Mouse (Mus musculus): ENCODE measurements at regions not wholly inside any gene's neighbourhood (a gene's known extent, or its start where the extent isn't known, plus 50 kb on each side); places are given as distances from the start of the nearest gene placed in this dataset.
A peak's percentile ranks its signal among the peaks of the same experiment; 100 is the strongest.

DNA sequence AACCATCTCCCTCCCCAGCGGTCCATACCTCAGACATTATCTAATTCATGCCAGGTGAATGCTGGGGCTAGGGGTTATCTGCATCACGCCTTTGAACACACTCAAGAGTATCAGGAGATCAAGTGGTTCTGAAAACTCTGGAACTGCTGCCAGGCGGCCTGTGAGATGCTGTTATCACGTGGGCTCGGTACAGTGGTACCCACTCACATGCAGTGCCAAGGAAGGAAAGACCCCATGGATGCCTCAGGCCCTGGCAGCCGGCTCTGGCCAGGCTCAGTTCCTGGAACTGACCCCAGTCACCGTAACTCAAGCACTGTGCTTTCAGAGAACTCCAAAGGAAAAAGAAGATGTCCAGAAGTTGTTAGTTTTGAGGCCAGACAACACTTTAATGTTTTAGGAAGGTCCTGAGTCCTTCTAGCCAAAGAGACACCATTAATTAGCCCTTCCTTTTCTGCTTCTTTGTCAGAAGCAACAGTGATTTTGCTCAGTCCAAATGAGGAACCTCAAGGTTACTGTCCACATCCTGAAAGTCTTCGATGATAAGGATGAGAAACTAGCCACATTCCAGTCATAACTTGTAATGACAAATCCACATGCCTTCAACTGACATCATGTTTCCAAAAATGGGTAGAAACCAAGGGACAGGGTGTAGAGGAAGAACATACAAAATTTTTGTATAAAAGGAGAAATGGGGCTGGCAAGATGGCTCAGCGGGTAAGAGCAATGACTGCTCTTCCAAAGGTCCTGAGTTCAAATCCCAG lies 126.1 kb downstream of the Zbtb18 start:
- DNase-seq (ENCODE audit: low read depth, low spot score): no peak

DNA sequence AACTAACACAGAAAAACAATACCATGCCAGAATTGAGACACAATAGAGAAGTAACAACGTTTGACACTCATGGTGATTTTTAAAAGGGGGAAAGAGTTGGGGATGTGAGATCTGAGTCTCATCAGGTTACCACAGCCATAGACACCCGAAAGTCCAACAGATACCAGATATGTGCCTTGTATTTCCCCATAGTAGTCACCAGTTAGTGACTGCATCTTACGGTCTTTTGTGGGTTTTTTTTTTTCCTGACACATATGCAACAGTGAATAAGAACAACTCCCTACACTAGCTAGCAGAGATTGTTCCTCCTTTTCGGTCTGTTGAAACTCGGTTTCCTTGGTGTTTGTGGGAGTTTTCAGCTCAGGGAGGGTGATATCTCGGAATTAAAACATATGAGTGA lies 127.4 kb downstream of the Zbtb18 start:
- DNase-seq (ENCODE audit: low read depth, low spot score): no peak

DNA sequence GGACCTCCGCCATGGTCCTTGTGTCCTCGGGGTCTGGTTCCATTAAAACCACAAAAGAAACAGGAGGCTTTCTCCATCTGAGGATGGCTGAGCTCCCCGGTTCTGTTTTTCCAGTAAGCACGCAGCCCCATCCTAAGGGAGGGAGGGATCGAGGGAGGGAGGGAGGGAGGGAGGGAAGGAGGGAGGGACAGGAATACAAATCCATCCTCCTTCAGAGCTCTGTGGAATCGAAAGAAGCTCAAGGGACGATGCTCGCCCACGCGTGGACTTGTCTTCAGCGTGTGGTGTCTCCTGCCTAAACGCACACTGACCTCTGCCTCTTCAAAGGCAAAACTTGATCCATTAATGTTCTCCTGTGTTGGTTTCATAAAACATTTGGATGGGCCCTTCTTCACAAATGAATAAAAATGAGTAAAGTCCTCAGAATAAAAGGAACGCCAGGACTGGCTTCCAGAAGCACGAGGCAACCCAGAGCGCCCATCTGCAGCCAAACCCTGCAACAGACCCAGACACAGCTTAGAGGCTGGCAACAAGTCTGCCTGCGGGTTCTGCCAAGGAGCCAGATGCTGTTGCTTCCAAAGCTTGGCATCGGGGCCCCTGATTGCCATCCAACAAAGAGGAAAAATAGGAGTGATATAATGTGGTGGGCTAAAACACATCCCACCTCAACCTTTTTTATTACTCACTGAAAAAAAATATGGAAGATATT lies 131.0 kb downstream of the Zbtb18 start:
- DNase-seq (ENCODE audit: low read depth, low spot score): no peak

DNA sequence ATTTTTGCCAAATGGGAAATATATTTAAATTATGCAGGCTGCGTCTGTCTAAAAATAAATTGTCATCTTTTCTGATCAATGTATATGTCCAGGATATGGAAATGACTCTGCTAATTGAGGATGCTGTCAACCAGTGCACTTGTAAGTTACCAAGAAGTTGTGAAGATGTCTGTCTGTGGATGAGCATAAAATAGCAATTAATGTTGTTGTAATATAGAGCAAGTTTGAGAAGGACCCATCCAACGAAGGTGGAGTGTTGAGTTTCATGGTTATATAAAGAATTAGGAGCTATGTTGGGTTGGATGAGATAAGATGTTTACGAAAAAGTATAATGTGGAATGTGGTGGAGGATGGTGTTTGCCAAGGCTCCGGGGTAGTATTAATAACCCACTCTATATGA lies 131.6 kb downstream of the Zbtb18 start:
- DNase-seq (ENCODE audit: low read depth, low spot score): no peak

DNA sequence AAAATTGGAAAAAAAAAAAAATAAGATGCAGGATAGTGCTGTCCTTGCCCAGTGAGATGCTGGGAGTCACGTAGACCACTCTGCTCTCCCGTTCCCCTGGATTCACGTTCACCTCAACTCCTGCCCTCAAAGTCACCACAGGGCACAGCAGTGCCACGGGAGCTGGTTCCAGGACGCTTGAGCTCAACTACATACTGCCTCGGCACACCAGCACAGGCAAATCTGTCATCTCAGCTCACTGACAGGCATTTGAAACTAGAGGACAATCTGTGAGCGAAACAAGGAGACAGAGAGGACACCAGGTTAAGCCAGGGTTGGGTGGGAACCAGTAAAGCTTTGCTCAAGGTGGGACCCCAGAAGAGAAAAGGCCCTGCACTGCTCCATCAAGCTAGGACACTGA lies 132.2 kb downstream of the Zbtb18 start:
- no peak for DNase-seq (ENCODE audit: low read depth, low spot score)

DNA sequence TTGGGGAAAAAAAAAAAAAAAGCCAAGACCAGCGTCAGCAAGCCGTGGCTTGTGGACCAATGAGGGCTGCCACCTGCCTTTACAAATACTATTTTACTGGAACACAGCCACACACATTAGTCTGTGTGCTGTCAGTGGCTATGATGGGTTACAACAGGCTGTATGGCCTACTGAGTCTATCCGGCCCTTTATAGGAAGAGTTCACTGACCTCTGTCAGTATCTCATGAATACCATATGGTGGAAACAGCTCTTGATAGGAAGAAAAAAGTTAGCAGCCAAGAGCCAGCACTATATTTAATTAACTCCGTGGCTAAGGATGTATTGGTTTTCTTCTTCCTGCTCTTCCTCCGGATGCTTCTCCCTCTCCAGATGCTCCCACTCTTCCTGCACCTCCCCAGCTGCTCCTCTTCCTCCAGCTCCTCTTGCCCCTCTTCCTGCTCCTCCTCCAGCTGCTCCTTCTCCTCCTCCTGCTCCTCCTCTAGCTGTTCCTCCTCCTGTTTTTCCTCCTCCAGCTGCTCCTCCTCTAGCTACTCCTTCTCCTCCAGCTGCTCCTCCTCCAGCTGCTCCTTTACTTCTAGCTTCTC lies 142.2 kb downstream of the Zbtb18 start:
- DNase-seq (ENCODE audit: low read depth, low spot score): no peak

DNA sequence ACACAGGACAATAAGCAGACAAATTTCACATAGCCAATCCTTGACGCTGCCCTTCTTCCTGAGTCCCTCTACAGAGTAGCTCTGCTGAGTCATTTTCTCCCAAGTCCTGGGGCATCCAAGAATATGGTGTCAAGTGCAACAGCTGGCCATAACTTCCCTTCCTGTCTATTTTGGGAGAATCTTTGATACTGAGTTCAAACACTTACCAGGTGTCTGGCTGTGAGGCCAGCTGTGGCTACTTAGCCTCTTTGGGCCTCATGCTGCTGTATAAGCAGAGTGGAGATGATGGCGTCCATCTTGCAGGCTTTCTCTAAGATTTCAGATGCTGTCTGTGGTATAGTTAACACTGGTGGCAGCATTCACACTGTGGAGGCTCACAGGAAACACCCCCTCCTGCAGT lies 143.2 kb downstream of the Zbtb18 start:
- DNase-seq (ENCODE audit: low read depth, low spot score): no peak

DNA sequence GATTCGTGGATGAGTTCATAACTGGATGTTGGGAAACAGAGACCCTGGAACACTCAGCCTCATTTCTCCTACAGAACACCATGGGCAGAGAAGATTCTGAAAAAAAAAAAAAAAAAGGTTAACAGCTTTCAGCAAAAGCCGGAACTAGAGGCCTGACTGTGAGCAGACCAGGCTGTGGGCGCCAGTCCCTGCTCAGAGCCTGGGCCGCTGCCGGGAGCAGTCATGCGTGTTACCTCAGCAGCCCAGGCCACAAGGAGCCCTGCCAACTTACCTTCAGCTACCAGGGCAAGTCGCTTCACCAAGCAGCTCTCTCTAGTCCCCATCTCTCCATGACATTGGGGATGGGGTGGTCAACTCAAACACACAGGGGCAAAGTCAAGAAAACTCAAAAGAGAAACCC lies 140.6 kb upstream of the 1700016C15Rik start:
- no peak for DNase-seq (ENCODE audit: low read depth, low spot score)

DNA sequence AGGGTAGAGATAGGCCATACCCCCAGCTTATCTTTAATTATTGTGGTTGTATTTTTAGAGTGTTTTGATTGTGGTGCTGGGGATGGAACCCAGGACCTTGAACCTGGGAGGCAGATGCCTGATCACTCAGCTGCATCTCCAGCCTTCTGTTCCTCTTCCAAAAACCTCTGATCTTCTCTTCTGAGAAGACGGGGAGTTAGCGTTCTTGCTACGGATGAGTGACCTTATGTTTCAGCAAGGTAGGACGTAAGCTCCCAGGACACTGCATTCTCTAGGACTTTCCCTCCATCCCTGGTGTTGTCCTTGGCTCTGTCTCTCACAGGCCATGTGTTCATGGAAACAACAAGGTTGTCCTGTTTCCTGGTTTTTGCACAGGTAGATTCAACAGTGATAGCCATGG lies 140.0 kb upstream of the 1700016C15Rik start:
- DNase-seq (ENCODE audit: low read depth, low spot score): no peak

DNA sequence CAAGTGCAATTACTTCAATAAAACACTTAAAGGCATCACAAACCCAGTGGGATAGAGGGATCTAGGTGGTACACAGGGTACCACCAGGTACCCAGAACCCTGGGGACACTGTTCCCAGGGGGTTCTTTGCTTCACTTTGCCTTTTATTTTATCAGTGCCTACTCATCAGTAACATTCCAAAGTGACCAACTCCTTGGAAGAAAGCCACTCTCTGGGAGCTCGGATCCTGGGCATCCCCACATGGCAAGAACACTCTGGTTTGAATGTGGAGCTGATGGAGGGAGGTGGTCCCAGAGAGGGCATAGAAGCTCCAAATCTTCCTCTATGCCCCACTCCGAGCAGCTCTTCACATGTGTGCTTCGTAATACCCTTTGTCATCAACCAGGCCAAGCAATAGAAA lies 137.9 kb upstream of the 1700016C15Rik start:
- DNase-seq (ENCODE audit: low read depth, low spot score): no peak

DNA sequence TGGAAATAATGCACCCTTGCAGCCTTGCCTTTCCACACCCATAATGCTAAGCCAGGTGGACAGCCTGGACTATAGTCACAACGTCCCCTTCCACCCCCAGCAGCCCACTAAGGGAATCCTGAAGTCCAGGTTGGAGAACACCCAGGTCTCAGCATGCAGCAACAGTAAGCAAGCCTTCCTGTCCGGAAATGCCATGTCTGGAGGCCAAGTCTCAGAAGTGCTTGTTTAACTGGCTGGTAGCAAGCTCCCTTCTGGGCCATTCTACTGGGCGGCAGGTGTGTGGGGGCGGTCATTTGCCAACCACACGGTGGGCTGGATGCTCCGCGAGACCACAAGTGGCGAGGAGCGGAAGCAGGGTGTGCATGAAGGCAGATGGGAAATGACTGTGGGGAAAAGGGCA lies 137.3 kb upstream of the 1700016C15Rik start:
- DNase-seq (ENCODE audit: low read depth, low spot score): no peak

DNA sequence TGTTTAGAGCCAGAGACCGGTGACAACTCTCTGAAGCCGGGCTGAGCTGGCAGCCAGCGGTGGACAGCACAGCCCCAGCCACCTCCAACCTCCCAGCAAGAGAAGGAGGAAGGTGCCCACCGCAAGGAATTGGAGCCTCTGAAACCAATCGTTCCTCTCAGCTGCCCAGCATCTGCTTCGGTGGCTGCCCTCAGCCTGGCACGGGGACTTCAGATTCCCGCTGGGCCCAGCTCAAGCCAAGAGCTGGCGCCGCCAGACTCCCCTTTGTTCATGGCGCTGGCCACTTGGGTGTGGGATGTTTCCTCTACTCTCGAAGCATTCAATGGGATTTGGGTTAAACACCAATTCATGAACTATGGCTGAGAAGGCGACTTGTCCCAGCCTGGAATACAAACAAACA lies 135.3 kb upstream of the 1700016C15Rik start:
- no peak for DNase-seq (ENCODE audit: low read depth, low spot score)

DNA sequence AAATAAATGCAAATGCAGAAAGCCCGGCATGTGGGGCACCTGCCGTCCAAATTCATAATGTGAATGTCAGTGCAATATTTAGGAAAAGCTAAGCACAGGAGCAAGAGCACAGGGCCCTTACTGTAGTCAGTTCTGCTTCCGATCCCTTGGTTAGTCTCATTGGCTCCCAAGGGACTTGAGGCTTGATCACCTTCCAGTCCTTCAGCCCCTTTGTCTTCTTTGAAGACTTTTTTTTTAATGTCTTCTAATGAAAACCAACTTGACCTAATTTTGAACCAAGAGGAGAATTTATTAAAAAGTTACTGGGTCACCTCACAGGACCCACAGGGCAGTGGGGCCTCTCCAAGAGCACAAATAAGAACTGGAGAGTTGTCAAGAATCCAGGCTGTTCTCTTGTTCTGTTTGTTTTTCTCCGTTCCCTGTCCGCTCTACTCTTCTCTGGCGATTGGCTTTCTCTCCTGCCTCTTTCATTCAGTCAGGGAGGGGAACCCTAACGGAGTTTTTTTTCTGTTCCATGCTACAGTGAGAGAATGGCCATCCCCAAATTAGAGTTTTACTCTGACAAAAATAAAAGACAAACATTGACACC lies 134.2 kb upstream of the 1700016C15Rik start:
- no peak for DNase-seq (ENCODE audit: low read depth, low spot score)

DNA sequence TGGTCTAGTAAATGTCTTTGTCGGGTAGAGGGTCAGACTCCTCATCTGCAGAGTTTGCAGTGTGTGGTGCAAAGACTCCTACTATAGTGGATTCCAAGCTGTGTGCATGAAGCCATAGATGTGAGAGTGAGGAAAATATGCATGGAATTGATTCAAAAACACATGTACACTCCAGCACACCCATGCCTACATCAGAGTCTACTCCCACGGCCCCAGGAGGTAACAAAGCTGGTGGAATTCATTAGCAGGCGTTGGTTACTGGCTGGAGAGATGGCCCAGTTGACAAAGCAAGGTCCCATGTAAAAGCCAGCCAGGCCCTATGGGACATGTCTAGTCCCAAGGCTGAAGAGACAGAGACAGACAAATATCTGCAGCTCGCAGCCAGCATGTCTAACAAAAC lies 132.6 kb upstream of the 1700016C15Rik start:
- DNase-seq (ENCODE audit: low read depth, low spot score): no peak

DNA sequence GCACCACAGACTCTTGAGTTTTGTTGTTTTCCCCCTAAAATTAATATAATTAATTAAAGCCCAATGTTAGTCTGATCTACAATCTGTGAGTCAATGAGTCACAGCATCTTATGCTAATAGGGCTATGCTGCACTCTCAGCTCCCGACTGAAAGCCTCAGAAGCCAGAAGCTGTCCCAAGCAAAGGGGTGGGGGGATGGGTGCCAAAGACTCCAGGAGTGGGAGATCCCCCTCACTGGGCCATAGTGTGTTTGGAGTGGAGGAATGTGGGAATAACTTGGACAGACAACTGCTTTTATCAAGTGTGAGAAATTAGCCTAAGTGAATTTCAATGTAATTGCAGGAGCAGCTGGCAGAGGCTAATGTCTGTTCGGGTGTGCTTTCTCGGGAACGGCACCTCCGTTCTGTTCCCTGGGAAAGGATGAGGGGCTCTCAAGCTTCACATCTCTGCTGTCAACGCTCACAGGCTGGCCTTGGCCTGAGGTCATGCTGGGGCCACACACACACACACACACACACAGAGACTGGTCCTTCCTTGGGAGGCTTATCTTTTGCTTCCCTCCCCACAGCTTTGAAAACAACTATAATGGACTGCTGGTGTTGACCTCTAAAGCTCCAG lies 124.2 kb upstream of the 1700016C15Rik start:
- no peak for DNase-seq (ENCODE audit: low read depth, low spot score)

DNA sequence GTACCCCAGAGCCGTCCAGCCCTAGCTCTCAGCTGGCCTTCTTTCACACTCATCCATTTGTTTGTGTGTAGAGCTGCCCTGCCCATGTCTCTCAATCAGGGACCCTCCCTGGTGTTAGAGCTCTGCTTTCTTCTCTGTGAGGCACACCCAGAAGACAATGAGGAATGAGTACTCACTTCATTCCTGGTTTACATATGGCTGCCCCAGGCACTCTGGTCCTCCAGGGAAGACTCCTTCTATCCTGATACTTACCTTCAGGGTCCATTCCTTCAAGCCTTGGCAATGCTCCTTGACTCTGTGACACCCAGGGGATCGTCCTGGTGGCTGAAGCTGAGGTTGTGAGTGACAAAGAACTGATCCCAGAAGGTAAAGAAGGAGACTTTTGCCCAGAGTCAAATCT lies 122.0 kb upstream of the 1700016C15Rik start:
- DNase-seq (ENCODE audit: low read depth, low spot score): peak; percentile 69

DNA sequence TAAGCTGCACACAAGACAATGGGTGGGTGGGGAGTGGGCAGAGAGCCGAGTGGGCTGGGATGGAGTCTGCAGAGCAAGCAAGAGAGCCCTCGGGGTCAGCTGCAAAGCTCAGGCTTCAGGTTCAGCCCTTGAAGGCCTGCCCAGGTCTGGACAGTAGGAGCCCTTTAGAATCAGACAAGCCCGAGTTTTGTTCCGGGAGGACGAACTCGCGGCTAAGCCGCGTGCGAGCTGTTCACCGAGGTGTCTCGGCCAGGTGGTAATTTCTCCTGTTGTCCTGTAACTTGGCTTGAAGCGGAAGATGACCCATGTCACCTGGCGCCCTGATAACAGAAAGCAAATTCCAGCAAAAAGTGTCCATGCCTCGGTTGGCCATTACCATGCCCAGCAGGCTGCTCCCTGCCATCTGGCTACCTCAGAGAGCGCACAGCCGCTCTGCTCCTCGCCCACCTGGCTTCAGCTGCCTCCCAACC lies 121.0 kb upstream of the 1700016C15Rik start:
- no peak for DNase-seq (ENCODE audit: low read depth, low spot score)

DNA sequence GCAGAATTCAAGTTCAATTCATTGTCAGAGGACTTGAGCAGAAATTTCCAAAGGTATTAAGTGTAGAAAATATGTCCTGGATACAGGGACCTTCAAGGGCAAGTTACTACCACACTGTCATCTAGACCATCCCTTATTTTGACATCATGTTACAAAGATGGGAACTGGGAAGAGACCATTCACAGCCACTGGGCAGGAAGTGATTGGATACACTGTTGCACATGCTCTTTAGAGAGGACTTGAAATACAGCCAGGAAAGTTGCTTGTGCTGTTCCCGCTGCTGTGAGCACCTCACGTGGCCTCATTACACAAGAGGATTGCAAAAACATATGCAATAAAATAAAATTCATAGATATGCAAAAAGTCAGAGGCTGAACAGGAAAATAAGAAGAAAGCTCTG lies 120.4 kb upstream of the 1700016C15Rik start:
- no peak for DNase-seq (ENCODE audit: low read depth, low spot score)

DNA sequence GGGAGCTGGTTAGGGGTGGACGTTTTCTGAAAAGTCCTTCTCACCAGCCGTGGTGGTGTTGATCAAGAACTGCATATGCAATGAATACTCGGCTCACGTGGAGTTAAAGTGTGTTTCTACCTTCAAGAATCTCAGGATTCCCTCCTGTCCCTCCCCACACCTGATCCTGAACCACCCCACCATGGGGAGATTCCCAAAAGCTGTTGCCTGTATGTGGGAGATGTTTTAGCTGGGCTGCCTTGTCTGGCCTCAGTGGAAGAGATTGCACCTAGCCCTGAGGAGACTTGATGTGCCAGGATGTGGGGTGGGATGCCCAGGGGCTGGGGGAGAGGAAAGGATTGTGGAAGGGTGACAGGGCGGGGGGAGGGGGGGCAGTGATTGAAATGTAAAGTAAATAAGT lies 119.9 kb upstream of the 1700016C15Rik start:
- no peak for DNase-seq (ENCODE audit: low read depth, low spot score)

DNA sequence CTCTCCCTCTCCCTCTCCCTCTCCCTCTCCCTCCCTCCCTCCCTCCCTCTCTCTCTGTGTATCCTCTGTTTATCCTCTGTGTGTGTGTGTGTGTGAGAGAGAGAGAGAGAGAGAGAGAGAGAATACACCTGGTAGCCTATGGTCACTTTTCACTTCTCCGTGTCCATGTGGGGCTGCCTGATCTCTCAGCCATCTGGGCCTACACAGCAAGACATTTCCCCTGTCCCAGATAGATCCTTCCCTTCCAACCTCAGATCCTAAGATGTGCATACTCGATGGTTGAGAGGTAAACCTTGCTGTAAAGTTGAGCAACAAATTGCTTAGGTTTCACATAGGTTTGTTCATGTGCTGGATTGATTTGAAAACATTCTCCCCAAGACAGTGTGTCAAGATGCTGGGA lies 119.5 kb upstream of the 1700016C15Rik start:
- DNase-seq (ENCODE audit: low read depth, low spot score): no peak

DNA sequence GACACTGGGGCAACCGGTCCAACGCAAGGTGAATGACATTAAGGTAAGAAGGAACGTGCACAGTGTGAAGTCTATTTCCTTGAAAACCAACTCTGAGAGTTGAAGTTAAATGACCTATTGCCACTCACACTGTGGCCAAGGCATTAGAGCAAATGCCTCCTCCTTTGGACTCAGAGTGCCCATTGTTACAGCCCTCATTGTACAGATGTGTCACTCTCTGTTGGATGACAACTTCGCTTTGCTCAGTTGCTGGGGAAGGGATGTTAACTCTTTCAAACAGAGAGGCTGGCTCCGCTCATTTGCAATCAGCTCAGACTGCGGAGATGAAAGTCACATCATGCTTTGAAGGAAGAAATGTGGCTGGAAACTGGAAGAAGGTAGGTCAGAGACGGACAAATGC lies 117.1 kb upstream of the 1700016C15Rik start:
- DNase-seq (ENCODE audit: low read depth, low spot score): no peak

DNA sequence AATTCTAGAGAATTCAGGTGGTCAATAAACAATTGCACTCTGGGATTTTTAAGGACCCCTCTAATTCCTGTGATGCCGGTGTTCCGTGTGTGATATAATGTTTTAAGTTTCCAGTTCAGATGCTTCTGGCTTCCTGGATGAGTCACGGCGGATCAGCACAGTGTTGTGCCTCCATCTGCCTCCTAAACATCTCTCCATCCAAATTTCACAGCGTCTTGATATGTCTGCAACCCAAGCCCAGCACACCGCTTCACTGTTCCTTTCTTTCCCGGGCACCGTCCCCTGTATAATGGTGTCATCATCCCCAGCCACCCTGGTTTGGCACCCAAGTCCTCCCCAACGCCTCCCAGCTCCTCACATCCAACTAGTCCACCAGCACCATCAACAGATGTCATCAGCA lies 114.0 kb upstream of the 1700016C15Rik start:
- no peak for DNase-seq (ENCODE audit: low read depth, low spot score)

Data from ZHBTc4 (cell line).